Mouse (Mus musculus): Measurements from ENCODE around the gene Ctnnbip1. TPM values are rescaled to one million over a fixed set of nuclear protein-coding genes. Genes with fewer than 3 reads are reported as not detected.

Gene Ctnnbip1
- polyA plus RNA-seq, 1 experiment from 2014 or later = 47.5 TPM

GRCm38 (mm10) chr4:149547523-149547922 lies 29.5 kb downstream of the Ctnnbip1 start:
- Histone ChIP-seq H3K9me3 (no peaks in the 10 kb centered on the region), H3K4me3 (replicated peaks) (no peak overlapping the region), H3K27me3 (replicated peaks) (no peaks in the 10 kb centered on the region), H3K4me2 (no peak overlapping the region), H3K36me3 (peaks cover 7% of the 10 kb centered on the region; the same call in 1 of the 2 replicates), H3K27ac (peak overlapping the region; percentile 59), H3K9ac (no peak overlapping the region), H3K4me1 (peaks cover 6% of the 10 kb centered on the region; the same call in 1 of the 2 replicates)
- WGBS = 76% methylated on average over 6 of the region's 6 CpGs
- ATAC-seq (ENCODE audit: insufficient read depth, low FRiP score, low read depth) = no peak

- no peaks in the 10 kb centered on the region for H3K9me3 ChIP-seq
- 62% methylated on average over 9 of the region's 9 CpGs for WGBS
- no peak overlapping the region for H3K4me2 ChIP-seq
- peaks cover 6% of the 10 kb centered on the region; the same call in 1 of the 2 replicates for H3K4me1 ChIP-seq
- H3K9ac ChIP-seq = no peak overlapping the region
- peaks cover 7% of the 10 kb centered on the region; the same call in 1 of the 2 replicates for H3K36me3 ChIP-seq
- no peak overlapping the region for H3K27ac ChIP-seq
- no peaks in the 10 kb centered on the region for H3K27me3 ChIP-seq (replicated peaks)
- peak; percentile 58; the same call in 1 of the 2 replicates for ATAC-seq (ENCODE audit: insufficient read depth, low FRiP score, low read depth)
- no peak overlapping the region for H3K4me3 ChIP-seq (replicated peaks)
These were observed 31.3 kb downstream of the Ctnnbip1 start for GRCm38 (mm10) chr4:149549221-149549925.

GRCm38 (mm10) chr4:149550866-149551265 lies 32.8 kb downstream of the Ctnnbip1 start:
- WGBS = 70% methylated on average over 5 of the region's 5 CpGs
- H3K27ac ChIP-seq = no peak overlapping the region
- H3K4me1 ChIP-seq = no peaks in the 10 kb centered on the region
- no peak overlapping the region for H3K4me2 ChIP-seq
- H3K36me3 ChIP-seq = peaks cover 5% of the 10 kb centered on the region; the same call in 1 of the 2 replicates
- H3K27me3 ChIP-seq (replicated peaks) = no peaks in the 10 kb centered on the region
- no peaks in the 10 kb centered on the region for H3K9me3 ChIP-seq
- H3K9ac ChIP-seq = no peak overlapping the region
- no peak for ATAC-seq (ENCODE audit: insufficient read depth, low FRiP score, low read depth)
- no peak overlapping the region for H3K4me3 ChIP-seq (replicated peaks)

- no peaks in the 10 kb centered on the region for H3K36me3 ChIP-seq
- ATAC-seq (ENCODE audit: insufficient read depth, low FRiP score, low read depth) = no peak
- no peak overlapping the region for H3K4me2 ChIP-seq
- no peak overlapping the region for H3K4me3 ChIP-seq (replicated peaks)
- no peak overlapping the region for H3K9ac ChIP-seq
- H3K27ac ChIP-seq = no peak overlapping the region
- no peaks in the 10 kb centered on the region for H3K4me1 ChIP-seq
- no peaks in the 10 kb centered on the region for H3K9me3 ChIP-seq
- 68% methylated on average over 5 of the region's 5 CpGs for WGBS
- no peaks in the 10 kb centered on the region for H3K27me3 ChIP-seq (replicated peaks)
These were observed 33.7 kb downstream of the Ctnnbip1 start for GRCm38 (mm10) chr4:149551696-149552095.

GRCm38 (mm10) chr4:149553834-149554233 lies 35.8 kb downstream of the Ctnnbip1 start:
- no peak overlapping the region for H3K4me2 ChIP-seq
- no peak for ATAC-seq (ENCODE audit: insufficient read depth, low FRiP score, low read depth)
- no peaks in the 10 kb centered on the region for H3K4me1 ChIP-seq
- H3K9me3 ChIP-seq = no peaks in the 10 kb centered on the region
- no peaks in the 10 kb centered on the region for H3K36me3 ChIP-seq
- no peak overlapping the region for H3K4me3 ChIP-seq (replicated peaks)
- H3K9ac ChIP-seq = no peak overlapping the region
- H3K27me3 ChIP-seq (replicated peaks) = no peaks in the 10 kb centered on the region
- WGBS = 70% methylated on average over 7 of the region's 7 CpGs
- H3K27ac ChIP-seq = no peak overlapping the region

GRCm38 (mm10) chr4:149556111-149556510 lies 38.1 kb downstream of the Ctnnbip1 start:
- Histone ChIP-seq H3K36me3 (0 out of 2 replicates have a peak, but pooled peaks cover 6% of the 10 kb centered on the region), H3K4me1 (no peaks in the 10 kb centered on the region), H3K27ac (no peak overlapping the region), H3K9ac (no peak overlapping the region), H3K4me3 (replicated peaks) (no peak overlapping the region), H3K4me2 (no peak overlapping the region), H3K9me3 (no peaks in the 10 kb centered on the region), H3K27me3 (replicated peaks) (no peaks in the 10 kb centered on the region)
- 85% methylated on average over 4 of the region's 4 CpGs for WGBS
- ATAC-seq (ENCODE audit: insufficient read depth, low FRiP score, low read depth) = no peak

GRCm38 (mm10) chr4:149557905-149558304 lies 39.9 kb downstream of the Ctnnbip1 start:
- H3K9ac ChIP-seq = no peak overlapping the region
- ATAC-seq (ENCODE audit: insufficient read depth, low FRiP score, low read depth) = no peak
- H3K27ac ChIP-seq = no peak overlapping the region
- WGBS = 90% methylated on average over 5 of the region's 5 CpGs
- H3K27me3 ChIP-seq (replicated peaks) = no peaks in the 10 kb centered on the region
- no peak overlapping the region for H3K4me2 ChIP-seq
- H3K36me3 ChIP-seq = 0 out of 2 replicates have a peak, but pooled peaks cover 6% of the 10 kb centered on the region
- no peaks in the 10 kb centered on the region for H3K9me3 ChIP-seq
- peaks cover 12% of the 10 kb centered on the region for H3K4me1 ChIP-seq
- no peak overlapping the region for H3K4me3 ChIP-seq (replicated peaks)

GRCm38 (mm10) chr4:149558389-149558788 lies 40.4 kb downstream of the Ctnnbip1 start:
- H3K9me3 ChIP-seq = no peaks in the 10 kb centered on the region
- H3K36me3 ChIP-seq = 0 out of 2 replicates have a peak, but pooled peaks cover 6% of the 10 kb centered on the region
- peaks cover 16% of the 10 kb centered on the region for H3K4me1 ChIP-seq
- no peaks in the 10 kb centered on the region for H3K27me3 ChIP-seq (replicated peaks)
- no peak overlapping the region for H3K9ac ChIP-seq
- H3K4me2 ChIP-seq = no peak overlapping the region
- H3K4me3 ChIP-seq (replicated peaks) = no peak overlapping the region
- no peak for ATAC-seq (ENCODE audit: insufficient read depth, low FRiP score, low read depth)
- H3K27ac ChIP-seq = no peak overlapping the region
- WGBS = 74% methylated on average over 3 of the region's 3 CpGs

- no peak overlapping the region for H3K27ac ChIP-seq
- no peak overlapping the region for H3K4me3 ChIP-seq (replicated peaks)
- H3K36me3 ChIP-seq = 0 out of 2 replicates have a peak, but pooled peaks cover 6% of the 10 kb centered on the region
- no peak overlapping the region for H3K4me2 ChIP-seq
- H3K27me3 ChIP-seq (replicated peaks) = no peaks in the 10 kb centered on the region
- ATAC-seq (ENCODE audit: insufficient read depth, low FRiP score, low read depth) = no peak
- H3K9ac ChIP-seq = no peak overlapping the region
- peaks cover 32% of the 10 kb centered on the region for H3K4me1 ChIP-seq
- WGBS = 83% methylated on average over 4 of the region's 4 CpGs
- H3K9me3 ChIP-seq = no peaks in the 10 kb centered on the region
These were observed 43.4 kb downstream of the Ctnnbip1 start for GRCm38 (mm10) chr4:149561392-149561791.

GRCm38 (mm10) chr4:149561986-149562904 lies 44.2 kb downstream of the Ctnnbip1 start:
- Histone ChIP-seq H3K9me3 (no peaks in the 10 kb centered on the region), H3K4me2 (peak overlapping the region; percentile 3; the same call in 1 of the 2 replicates), H3K27ac (peak overlapping the region; percentile 74), H3K4me3 (replicated peaks) (no peak overlapping the region), H3K27me3 (replicated peaks) (no peaks in the 10 kb centered on the region), H3K36me3 (0 out of 2 replicates have a peak, but pooled peaks cover 6% of the 10 kb centered on the region), H3K9ac (no peak overlapping the region), H3K4me1 (peaks cover 32% of the 10 kb centered on the region)
- peak; percentile 28; the same call in 1 of the 2 replicates for ATAC-seq (ENCODE audit: insufficient read depth, low FRiP score, low read depth)
- 55% methylated on average over 21 of the region's 21 CpGs for WGBS

- no peak overlapping the region for H3K9ac ChIP-seq
- H3K27ac ChIP-seq = peak overlapping the region; percentile 74
- no peaks in the 10 kb centered on the region for H3K27me3 ChIP-seq (replicated peaks)
- ATAC-seq (ENCODE audit: insufficient read depth, low FRiP score, low read depth) = no peak
- H3K9me3 ChIP-seq = no peaks in the 10 kb centered on the region
- H3K4me1 ChIP-seq = peaks cover 36% of the 10 kb centered on the region
- H3K4me2 ChIP-seq = peak overlapping the region; percentile 3; the same call in 1 of the 2 replicates
- 28% methylated on average over 7 of the region's 7 CpGs for WGBS
- 0 out of 2 replicates have a peak, but pooled peaks cover 6% of the 10 kb centered on the region for H3K36me3 ChIP-seq
- H3K4me3 ChIP-seq (replicated peaks) = no peak overlapping the region
These were observed 44.9 kb downstream of the Ctnnbip1 start for GRCm38 (mm10) chr4:149562905-149563347.
